Mouse (Mus musculus): Measurements from ENCODE around the gene Atxn7l1.

Atxn7l1 gene

DNA sequence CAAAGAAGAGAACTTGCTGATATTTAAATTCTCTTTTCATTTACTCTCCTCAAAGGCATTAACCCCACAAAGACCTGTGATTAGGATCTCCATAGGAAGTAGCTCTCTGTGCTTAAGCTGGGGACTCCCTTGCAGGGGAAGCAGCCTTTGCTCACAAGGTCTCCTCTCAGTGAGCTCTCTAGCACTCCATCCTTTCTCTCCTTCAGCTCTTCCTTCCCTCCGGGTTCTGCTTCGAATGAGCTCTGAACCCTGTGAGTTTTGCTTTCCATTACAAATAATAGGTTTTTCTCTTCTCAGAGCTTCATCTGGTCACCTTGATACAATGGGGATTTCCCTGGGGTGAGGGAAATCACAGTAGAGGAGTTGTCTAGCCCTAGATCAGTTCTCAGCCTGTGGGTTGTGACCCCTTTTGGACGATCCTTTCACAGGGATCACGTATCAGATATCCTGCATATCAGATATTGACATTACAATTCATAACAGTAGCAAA lies 35.7 kb downstream of the Atxn7l1 start:
- no peak for DNase-seq

DNA sequence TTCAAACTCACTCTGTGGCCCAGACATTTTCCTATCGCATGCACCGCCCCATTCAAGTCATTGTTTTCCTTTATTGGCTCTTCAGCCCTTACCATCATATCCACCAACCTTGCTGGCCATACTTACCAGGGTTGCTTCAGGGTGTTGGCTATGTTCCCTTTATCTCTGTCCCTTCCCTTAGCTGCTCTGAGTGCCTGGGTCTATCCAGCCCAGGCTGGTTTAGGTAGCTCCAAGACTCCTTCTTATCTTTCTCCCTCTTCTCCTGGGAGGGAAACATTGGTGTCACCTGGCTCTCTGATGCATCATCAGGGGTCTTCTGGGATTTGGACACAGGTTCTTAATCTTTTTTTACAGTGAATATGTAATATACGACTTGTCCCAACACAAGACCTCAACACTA lies 36.6 kb downstream of the Atxn7l1 start:
- DNase-seq: no peak

DNA sequence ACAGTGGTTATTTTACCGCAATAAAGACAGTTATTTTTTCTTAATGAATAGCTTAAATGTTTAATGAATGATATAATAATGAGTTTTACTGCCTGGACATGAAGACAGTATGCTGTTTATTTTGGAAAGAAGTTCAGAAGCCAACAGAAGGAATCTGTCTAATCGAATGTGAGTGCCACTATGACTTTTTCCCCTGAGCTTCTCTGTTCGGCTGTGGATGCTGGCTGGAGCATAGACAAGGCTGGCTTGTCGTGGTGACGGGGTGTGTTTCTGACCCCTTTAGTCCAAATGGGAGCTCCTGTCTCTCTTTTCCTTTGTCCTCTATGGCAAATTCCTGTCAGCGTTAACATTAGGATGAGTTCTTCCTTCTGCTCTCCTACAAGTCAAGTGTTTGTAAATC lies 37.6 kb downstream of the Atxn7l1 start:
- DNase-seq: no peak

DNA sequence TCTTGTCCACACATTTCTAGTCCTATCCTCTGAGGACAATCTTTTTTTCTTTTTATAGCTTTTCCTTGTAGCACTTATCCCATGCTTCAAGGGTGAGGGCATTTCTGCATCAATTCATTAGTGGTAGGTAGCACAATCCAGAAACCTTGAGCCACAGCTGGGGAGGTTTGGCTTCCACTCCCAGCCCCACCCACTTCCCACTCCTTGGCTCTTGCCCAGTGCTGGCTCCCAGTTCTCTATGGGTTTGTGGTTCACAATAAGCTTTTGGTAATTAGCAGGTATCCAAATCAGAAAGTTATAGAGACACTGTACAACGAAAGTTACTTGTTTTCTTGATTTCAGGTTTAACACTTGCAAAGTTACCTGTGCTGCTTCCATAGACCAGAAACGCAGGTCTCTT lies 38.8 kb downstream of the Atxn7l1 start:
- no peak for DNase-seq

DNA sequence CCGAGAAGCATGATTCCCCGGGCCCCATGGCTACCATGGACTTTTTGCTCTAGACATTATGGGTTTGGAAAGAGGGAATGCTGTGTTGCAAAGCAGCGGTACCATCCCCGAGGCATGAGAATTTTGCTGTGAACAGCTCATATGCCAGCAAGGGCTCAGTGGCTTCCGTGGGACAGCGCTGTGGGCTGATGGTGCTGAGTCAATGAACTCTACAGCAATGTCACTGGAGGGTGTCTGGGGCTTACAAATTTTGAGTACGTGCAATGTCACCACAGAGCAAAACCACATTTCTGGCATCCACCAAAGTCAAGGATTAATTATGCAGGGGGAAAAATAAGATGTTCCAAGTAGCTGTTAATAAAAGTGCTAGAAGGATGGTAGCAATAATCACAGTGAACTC lies 42.6 kb downstream of the Atxn7l1 start:
- no peak for DNase-seq

DNA sequence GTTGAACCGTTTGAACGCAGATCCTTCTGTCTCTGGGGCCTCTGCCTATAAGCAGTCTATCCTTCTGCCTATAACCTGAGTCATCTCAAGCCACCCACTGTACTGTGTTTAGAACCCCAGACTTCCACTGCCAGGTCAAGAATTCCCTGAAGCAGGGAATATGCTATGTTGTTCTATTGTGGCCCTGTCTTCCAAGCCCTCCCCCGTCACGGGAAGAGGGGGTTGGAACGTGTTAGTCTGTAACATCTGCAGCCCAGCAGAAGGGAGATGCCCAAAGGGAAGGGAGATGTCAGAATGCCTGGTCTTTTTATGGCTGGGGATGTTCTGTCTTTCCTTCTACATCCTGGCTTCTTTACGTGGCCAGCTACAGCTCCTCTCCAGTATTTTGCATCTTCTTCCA lies 43.1 kb downstream of the Atxn7l1 start:
- no peak for DNase-seq

DNA sequence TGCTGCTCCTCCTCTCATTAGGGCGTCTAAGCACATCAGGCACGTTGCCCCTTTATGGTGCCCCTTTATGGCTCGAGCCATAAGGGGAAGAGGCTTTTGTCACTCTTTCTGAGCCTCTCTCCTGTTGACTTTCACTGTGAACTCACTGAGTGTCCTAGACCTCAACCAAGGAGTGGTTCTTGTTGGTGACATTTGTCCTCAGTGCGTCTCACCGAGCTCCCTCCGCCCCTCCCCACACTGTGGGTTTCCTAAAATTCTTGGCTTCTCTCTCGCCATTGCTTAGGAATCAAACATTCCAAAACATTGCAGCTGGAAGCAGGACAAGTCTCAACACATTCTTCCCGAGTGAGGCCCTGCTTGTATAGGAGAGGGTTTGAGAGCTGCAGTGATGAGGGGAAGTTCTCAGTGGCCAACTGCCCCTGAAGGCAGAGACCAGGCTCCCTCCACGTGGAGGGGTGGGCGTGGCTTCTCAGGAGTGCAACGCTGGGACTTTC lies 46.0 kb downstream of the Atxn7l1 start:
- DNase-seq: no peak

DNA sequence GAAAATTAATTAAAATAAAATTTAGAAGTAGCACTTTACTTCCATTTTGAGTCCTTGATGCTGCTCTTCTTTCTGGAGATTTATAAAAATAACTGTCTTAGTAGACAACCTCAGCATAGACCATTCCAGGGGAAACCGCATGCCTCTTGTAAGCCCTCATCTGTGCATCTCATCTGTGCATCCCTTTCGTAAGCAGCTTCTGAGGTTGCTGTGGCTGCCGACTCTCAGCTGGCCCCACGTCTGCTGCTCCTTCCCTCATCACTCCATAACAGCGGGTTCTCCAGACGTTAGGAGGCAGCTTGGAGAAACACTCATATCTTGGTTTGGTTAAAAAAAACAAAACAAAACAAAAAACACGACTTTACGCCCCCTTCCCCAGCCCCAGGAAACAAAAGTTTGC lies 47.7 kb downstream of the Atxn7l1 start:
- DNase-seq: no peak

DNA sequence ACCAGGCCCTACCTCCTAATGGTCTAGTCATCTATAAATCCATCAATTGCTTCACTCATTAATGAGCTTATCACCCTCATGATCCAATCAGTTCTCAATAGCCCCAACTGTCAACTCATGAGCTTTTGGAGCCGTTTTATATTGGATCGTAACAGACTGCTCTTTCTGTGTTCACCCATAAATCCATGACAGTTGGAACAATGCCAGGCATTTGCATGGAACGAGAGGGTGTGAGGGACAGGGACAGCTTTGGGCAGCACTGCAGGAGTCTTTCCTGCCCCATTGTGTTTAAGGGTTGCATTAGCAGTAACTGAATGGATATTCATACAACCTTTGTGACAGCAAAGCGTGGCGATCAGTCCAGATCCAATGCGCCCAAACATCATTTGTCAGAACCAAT lies 49.8 kb downstream of the Atxn7l1 start:
- DNase-seq: no peak

DNA sequence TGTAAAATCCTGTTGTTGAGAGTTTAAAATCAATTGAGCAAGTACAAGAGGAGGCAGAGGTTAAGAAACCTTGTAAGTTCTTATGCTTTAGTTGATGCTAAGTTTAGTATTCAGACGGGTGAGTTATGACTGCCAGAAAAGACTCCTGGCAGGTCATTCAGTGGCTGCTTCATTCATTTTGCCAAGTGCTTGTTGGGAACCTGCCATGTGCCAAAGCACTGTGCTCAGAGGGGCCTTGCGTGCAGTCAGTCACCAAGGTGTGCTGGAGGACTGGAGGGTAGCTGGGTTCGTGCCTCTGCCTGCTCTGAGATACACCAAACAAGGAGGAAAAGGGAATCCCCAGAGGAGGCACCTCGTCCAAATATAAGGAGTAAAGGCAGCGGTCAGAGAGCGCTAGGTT lies 50.3 kb downstream of the Atxn7l1 start:
- no peak for DNase-seq

DNA sequence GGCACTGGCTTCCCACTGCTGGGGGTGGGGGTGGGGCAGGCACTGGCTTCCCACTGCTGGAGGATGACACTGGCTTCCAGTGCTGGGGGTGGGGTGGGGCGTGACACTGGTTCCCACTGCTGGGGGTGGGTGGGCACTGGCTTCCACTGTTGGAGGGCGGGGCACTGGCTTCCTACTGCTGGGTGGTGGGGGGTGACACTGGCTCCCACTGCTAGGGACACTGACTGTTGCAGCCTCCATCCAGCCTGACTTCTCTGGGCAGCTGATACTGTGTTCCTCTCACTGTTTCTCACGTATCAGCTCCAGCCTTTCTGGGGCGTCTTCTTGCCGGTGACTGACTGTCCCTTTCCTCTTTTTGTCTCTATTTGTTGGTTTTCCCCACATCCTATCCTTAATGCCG lies 53.6 kb downstream of the Atxn7l1 start:
- DNase-seq: no peak

DNA sequence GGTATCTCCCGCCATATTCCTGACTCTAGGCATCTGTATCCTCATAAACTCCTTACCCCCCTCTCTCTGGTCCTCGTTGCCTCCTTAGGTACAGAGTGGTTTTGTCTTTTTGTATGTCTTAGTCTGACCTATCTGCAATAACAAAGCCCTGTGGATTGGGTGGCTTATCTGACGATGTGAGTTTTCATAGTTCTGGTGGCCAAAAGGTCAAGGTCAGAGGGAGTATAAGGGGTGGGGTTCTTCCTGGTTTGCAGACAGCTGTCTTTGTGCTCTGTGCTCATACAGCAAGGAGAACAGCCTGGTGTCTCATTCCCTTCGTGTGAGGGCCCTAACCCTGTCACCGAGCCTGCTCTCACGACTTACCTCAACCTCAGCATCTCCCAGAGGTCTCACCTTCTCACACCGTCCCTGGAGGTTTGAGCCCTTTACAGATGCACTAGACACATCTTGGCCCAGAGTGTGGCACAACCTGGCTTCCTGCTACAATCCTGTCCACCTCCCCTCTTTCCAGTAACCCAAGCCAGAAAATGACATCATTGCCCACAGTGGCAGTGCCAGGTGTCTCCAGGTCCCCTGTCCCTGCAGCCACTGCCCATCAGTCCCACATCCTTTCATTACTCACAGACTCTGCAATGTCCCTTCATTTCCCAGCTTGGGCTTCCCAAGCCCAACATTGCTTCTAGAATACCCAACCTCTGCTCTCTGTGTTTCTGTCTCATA lies 54.2 kb downstream of the Atxn7l1 start:
- DNase-seq: no peak

DNA sequence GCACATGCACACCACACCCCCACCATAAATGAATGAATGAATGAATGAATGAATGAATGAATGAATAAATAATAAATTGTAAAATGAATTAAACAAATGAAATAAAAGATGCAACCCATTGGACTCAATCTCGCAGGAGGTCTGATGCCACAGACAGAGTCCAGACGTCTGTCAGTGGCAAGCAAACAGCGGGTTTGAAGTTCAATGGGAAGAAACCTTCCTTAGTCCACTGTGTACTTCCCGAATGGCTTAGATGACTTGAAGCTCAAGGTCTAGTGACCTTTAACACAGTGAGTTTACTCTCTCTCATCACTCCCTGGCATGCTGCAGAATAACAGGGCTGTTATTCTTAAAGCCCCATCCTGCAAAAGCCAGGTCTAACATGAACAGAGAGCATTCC lies 57.8 kb downstream of the Atxn7l1 start:
- peak; percentile 20 for DNase-seq

DNA sequence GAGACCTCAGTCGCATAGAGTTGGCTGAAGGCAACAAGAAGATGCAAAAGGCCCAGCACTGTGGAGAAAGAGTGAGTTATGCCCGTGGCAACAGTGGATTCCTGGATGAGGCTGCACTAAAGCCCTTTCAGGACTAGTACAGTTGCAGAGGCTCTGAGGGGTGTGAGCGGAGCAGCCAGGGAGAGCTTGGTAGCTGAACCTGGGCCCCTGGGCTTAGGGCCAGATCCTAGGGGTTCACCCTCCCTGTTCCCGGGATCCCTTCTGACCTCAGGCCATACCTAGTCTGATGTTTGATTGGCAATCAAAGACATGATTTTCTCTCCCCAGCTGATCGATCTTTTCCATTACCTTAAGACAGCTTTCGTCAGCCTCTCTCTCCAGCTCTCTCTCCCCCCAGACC lies 58.8 kb downstream of the Atxn7l1 start:
- no peak for DNase-seq

DNA sequence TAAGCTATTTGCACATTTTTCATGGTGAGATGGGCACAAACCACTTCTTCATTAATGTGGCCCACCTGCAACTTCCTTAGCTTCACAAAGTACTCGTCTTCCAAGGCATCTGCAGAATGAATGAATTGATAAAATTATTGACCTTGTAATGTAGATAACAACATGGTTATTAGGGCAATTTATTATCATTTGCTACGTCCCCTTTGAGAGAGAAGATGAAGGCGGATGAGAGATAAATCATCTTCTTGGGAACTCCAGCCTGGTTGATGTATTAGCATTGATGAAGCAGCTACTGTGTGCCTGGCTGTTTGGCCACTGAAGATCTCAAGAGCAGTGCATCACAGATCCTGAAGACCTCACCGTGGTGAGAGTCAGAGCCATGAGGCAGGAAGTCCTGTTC lies 63.4 kb downstream of the Atxn7l1 start:
- no peak for DNase-seq

DNA sequence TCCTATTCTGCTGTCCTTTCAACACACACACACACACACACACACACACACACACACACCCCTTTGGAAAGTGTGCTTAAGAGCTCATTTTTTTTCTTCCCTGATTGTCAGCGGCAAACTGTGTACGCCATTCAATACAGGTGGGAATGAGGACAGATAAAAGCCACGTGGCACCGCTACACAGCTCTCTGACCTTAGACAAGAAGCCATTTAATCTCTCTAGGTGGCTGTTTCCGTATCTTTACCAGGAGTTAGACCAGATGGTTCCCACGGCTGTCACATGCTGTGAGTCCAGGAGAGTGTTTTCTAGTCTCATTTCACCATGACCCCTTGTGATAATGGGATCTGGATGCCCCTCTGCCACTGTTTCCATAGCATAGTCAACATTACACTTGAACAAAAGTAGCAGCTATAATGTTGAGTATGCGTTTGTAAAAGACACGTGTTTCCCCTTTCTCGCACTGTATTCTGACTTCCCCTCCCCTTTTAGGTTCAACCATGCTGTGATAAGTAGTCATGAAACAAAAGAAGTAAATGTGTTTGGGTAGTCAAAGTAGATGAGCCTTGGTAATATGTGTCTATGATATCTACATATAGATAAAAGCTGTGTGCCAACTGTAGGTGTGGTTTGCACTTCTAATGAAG lies 70.8 kb downstream of the Atxn7l1 start:
- no peak for DNase-seq

DNA sequence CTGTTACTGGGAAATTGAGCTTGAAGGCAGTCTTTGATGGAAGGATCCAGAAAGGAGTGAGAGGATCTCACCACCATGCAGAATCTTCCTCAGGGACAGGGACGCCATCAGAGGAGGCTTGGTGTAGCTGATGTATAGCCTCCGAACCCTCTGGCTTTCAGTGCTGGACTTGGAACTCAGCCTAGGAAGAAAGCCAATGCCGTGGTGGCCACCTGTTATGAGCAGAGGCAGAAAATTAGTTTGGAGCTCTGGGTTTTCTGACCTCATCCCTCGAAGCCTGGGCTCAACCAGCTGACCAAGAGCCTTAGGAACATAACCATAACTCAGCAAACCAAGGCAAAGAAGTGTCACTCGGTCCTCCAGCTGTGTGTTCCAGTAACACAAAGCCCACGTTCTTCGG lies 71.9 kb downstream of the Atxn7l1 start:
- no peak for DNase-seq

DNA sequence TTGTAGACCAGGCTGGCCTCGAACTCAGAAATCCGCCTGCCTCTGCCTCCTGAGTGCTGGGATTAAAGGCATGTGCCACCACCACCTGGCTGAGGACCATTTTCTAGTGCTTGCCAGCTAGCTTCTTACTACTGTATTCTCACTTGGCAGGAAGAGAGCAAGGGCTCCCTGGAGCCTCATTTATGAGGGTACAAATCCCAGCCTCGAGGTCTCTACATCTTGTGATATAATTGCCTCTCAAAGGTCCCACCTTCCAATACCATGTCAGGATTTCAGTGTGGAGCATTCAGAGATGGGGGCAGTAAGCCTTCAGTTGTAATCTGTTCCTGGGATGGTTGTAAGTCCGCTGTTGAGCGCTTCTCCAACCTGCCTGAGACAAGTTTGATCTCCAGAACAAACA lies 72.6 kb downstream of the Atxn7l1 start:
- DNase-seq: no peak

DNA sequence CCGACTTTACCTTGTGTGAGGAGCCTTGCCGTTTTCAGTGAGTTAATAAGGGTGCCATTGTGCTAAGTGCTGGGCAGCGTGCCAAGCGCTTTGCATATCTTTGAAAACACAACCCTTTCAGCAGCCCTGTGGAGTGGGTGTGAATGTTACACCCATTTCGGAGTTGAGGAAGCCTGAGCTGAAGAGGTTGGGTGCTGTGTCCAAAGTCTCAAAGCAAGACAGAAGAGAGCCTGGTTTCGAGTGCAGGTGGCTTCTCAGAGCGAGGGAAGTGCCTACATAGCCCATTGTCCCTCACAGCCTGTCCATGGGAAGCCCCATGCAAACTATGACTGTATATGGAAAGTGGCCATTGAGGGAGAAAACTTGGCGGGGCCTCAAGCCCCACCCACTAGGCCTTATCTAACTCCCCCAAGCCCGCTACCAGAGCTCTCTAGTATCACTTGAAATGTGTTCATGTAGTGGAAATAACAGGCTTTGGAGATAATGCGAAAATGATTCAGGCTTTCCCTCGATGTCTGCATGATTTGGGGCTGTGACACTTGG lies 73.1 kb downstream of the Atxn7l1 start:
- no peak for DNase-seq

DNA sequence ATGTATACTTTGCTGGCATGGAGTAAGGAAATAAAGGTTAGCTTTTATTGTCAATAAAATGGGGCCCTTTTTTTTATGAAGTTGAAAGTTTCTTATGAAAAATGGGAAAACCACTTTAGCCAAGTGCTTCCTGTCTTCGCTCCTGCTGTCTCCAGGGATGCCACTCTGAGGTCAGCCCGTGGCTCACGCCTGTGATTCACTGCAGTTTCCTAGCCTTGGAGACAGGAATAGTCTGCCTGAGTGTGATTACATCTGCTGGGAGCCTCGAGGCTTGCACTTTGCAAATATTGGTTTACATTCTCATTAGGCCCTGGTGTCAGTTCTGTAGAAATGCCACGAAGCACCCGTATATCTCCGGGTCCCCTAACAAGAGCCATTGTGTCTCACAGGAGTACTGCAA lies 74.7 kb downstream of the Atxn7l1 start:
- no peak for DNase-seq

DNA sequence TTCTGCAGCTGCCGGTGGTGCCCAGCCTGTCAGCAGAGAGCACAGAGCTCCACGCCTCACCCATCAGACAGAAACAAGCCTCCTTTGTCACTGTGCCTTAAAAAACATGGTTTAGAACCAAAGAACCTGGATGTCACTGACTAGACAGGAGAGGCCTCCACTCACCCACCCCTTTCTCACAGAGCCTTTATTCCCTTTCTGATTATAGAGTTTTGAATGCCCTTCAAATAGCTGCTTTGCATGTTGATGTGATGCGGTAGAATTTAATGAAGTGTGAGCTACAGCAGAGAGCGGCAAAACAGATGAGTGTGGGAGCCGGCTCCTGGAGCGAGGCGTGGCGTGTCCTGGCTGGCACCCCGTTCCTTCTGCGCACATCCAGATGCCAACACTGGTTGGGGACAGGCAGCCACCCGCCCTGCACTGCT lies 77.6 kb downstream of the Atxn7l1 start:
- DNase-seq: no peak

DNA sequence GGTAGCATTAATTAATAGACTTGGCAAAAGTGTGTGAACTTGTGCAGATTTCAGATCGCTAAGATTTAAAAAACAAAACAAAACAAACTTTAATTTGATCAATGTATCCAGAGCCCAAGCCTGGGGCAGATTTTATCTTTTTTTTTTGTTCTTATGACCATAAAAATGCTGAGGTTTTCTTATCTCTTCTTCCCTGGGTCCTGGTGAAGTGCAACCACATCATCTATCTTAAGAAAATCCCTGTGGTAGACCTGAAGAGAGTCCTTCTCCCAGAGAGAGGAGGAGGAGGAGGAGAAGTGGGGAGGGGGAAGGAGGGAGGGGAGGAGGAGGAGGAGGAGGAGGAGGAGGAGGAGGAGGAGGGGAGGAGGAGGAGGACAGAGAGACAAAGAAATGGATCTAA lies 78.5 kb downstream of the Atxn7l1 start:
- DNase-seq: no peak

DNA sequence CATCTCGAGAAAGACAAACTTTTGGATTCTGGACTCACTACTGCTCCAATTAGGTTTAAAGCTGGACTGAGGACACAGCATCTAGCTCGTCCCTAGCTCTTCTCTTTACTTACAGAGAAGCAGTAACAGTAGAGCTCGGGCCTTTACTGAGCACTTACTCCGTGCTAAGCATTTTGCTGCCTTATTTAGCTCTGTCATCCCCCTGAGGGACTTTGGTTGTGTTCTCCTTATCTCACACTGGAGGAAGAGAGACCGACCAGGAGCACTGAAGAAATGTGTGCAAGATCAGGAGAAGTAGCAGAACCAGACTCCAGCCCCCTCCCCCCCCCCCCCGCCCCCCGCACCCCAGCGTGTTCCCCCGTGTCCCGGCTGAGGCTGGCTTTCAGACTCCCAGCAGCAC lies 79.1 kb downstream of the Atxn7l1 start:
- no peak for DNase-seq

DNA sequence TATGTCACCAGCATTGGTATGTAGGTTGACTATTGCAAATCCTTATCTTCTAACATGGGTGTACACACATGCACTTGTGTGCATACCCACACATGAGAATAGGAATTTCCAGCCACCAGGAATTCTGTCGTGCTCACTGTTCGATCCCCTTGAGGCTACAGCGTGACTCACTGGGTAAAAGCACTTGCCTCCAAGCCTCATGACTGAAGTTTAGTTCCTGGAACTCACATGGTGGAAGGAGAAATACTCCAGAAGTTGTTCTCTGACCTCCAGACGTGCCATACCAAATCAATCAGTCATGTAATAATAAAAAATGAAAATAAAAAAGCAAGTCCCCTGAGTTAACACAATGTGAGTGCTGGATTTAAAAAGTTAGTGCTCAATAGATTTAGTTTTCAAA lies 87.8 kb downstream of the Atxn7l1 start:
- DNase-seq: no peak

All from kidney, adult 11 months (tissue).